Mouse (Mus musculus) liver, embryonic 15.5 days (tissue): ENCODE data around the gene Elane. TPM values are rescaled to one million over a fixed set of nuclear protein-coding genes. Genes with fewer than 3 reads are reported as not detected.
"Not testable (repeated sequence)": the region's sequence is repeated elsewhere in the genome, so short reads cannot be mapped to it uniquely, and the experiment has no call there.

Experiments used
- ATAC-seq: fragments of 200-750 bp; cut with Nextera tagmentation; 2 replicates; pipeline ENCODE4 v1.8.0; 2017; ENCODE audit warnings: moderate number of reproducible peaks, mild to moderate bottlenecking, moderate library complexity; ENCODE audit not compliant: insufficient read depth
- H3K27ac ChIP-seq: fragments of 300-500 bp; sonication (generic); replicated peaks from 2 replicates; pipeline ENCODE4 v1.5.1; 2015; ENCODE audit warnings: mild to moderate bottlenecking, inconsistent platforms
- H3K27me3 ChIP-seq: fragments of 300-500 bp; sonication (generic); 2 replicates; pipeline ENCODE4 v1.6.1; 2015; ENCODE audit warnings: mild to moderate bottlenecking, inconsistent platforms
- H3K36me3 ChIP-seq: fragments of 300-500 bp; sonication (generic); replicated peaks from 2 replicates; pipeline ENCODE4 v1.6.1; 2015; ENCODE audit warnings: moderate library complexity, mild to moderate bottlenecking, inconsistent platforms
- H3K4me1 ChIP-seq: fragments of 300-500 bp; sonication (generic); replicated peaks from 2 replicates; pipeline ENCODE4 v1.6.1; 2015; ENCODE audit warnings: inconsistent platforms
- H3K4me2 ChIP-seq: fragments of 300-500 bp; sonication (generic); 2 replicates; pipeline ENCODE4 v1.6.1; 2015; ENCODE audit warnings: moderate library complexity, mild to moderate bottlenecking, inconsistent platforms
- H3K4me3 ChIP-seq: fragments of 300-500 bp; sonication (generic); replicated peaks from 2 replicates; pipeline ENCODE4 v1.5.1; 2015; ENCODE audit warnings: mild to moderate bottlenecking, inconsistent platforms
- H3K9ac ChIP-seq: fragments of 300-500 bp; sonication (generic); 2 replicates; pipeline ENCODE4 v1.6.1; 2015; ENCODE audit warnings: moderate library complexity, mild to moderate bottlenecking, inconsistent platforms
- H3K9me3 ChIP-seq: fragments of 300-500 bp; sonication (generic); replicated peaks from 2 replicates; pipeline ENCODE4 v1.6.1; 2016; ENCODE audit warnings: inconsistent platforms
- WGBS: fragments of 180-500 bp; shearing (Covaris S2); methylation state at CpG from one replicate; pipeline ENCODE4 v1.1.7; 2015; ENCODE audit warnings: mixed read lengths; ENCODE audit not compliant: insufficient replicate concordance; 5-methylcytosine and 5-hydroxymethylcytosine counted together
- polyA plus RNA-seq: library from polyadenylated mRNA; unstranded; fragments of >200 nt; fragmentation: Nextera tagmentation; extraction: Ambion mirVana; gene quantifications from 2 replicates; pipeline ENCODE4 v1.2.1, GENCODE M21; 2015

The Elane gene
- polyA plus RNA-seq, 1 experiment from 2014 or later: 227 TPM

GRCm38 (mm10) chr10:79884446-79884845, 1.6 kb upstream of the Elane start:
- Histone ChIP-seq H3K27ac (peak overlapping the region; percentile 9; the same call in 1 of the 2 replicates), H3K4me1 (peaks cover 48% of the 10 kb centered on the region), H3K9me3 (no peaks in the 10 kb centered on the region), H3K36me3 (no peaks in the 10 kb centered on the region), H3K9ac (no peak overlapping the region), H3K27me3 (peaks cover 27% of the 10 kb centered on the region), H3K4me2 (no peak overlapping the region; the same call in 1 of the 2 replicates), H3K4me3 (no peak overlapping the region)
- WGBS: 34% methylated on average over 4 of the region's 4 CpGs
- no peak for ATAC-seq

- not testable (repeated sequence) for H3K36me3 ChIP-seq, H3K9ac ChIP-seq, H3K4me3 ChIP-seq, H3K4me2 ChIP-seq, H3K9me3 ChIP-seq, ATAC-seq
- 31% methylated on average over 3 of the region's 3 CpGs for WGBS
- Histone ChIP-seq H3K4me1 (peaks cover 43% of the 10 kb centered on the region), H3K27ac (0 out of 2 replicates have a peak overlapping the region, but pooled peaks have one; percentile 1), H3K27me3 (peaks cover 25% of the 10 kb centered on the region)
These were observed 1.1 kb upstream of the Elane start for GRCm38 (mm10) chr10:79884938-79885337.

GRCm38 (mm10) chr10:79886611-79887010, 564 bp downstream of the Elane start:
- no peak overlapping the region for H3K4me3 ChIP-seq
- H3K9ac ChIP-seq: no peak overlapping the region
- 0 out of 2 replicates have a peak overlapping the region, but pooled peaks have one; percentile 5 for H3K4me2 ChIP-seq
- no peaks in the 10 kb centered on the region for H3K9me3 ChIP-seq
- 66% methylated on average over 8 of the region's 8 CpGs for WGBS
- no peak for ATAC-seq
- peaks cover 26% of the 10 kb centered on the region for H3K4me1 ChIP-seq
- H3K27me3 ChIP-seq: peaks cover 16% of the 10 kb centered on the region
- no peaks in the 10 kb centered on the region for H3K36me3 ChIP-seq
- H3K27ac ChIP-seq: 0 out of 2 replicates have a peak overlapping the region, but pooled peaks have one; percentile 14

- H3K9me3 ChIP-seq: no peaks in the 10 kb centered on the region
- WGBS: 22% methylated on average over 2 of the region's 2 CpGs
- no peaks in the 10 kb centered on the region for H3K27me3 ChIP-seq
- H3K36me3 ChIP-seq: no peaks in the 10 kb centered on the region
- H3K27ac ChIP-seq: no peak overlapping the region
- peaks cover 2% of the 10 kb centered on the region; the same call in 1 of the 2 replicates for H3K4me1 ChIP-seq
- no peak for ATAC-seq
- H3K4me3 ChIP-seq: no peak overlapping the region
- no peak overlapping the region for H3K9ac ChIP-seq
- H3K4me2 ChIP-seq: no peak overlapping the region
These were observed 3.3 kb downstream of the Elane start for GRCm38 (mm10) chr10:79889386-79889785.

GRCm38 (mm10) chr10:79890670-79891069, 4.6 kb downstream of the Elane start, which contains the start of gene Cfd:
TSS of gene Cfd (plus strand) at chr10:79890853.
- 44% methylated on average over 5 of the region's 5 CpGs for WGBS
- ATAC-seq: no peak
- H3K9me3 ChIP-seq: no peaks in the 10 kb centered on the region

GRCm38 (mm10) chr10:79892451-79893118, 6.5 kb downstream of the Elane start:
- H3K27me3 ChIP-seq, ATAC-seq, H3K9me3 ChIP-seq, H3K27ac ChIP-seq, H3K4me3 ChIP-seq, H3K4me2 ChIP-seq, H3K9ac ChIP-seq: not testable (repeated sequence)
- Histone ChIP-seq H3K4me1 (peaks cover 11% of the 10 kb centered on the region; the same call in 1 of the 2 replicates), H3K36me3 (peaks cover 18% of the 10 kb centered on the region)
- WGBS: 38% methylated on average over 22 of the region's 22 CpGs

More at GRCm38 (mm10) chr10:79890670-79891069, 4.6 kb downstream of the Elane start, which contains the start of gene Cfd:
- peaks cover 6% of the 10 kb centered on the region; the same call in 1 of the 2 replicates for H3K36me3 ChIP-seq
- no peak within 1 kb of the TSS for H3K4me3 ChIP-seq
- H3K27me3 ChIP-seq: no peaks in the 10 kb centered on the region
- no peak within 1 kb of the TSS for H3K4me2 ChIP-seq
- H3K4me1 ChIP-seq: no peaks in the 10 kb centered on the region
- no peak within 1 kb of the TSS for H3K9ac ChIP-seq
- no peak within 1 kb of the TSS for H3K27ac ChIP-seq

- H3K9me3 ChIP-seq: no peaks in the 10 kb centered on the region
- no peaks in the 10 kb centered on the region for H3K27me3 ChIP-seq
- no peak for ATAC-seq
- H3K4me3 ChIP-seq: no peak overlapping the region
- no peak overlapping the region for H3K27ac ChIP-seq
- H3K36me3 ChIP-seq: peaks cover 18% of the 10 kb centered on the region
- H3K4me2 ChIP-seq: no peak overlapping the region
- peaks cover 17% of the 10 kb centered on the region for H3K4me1 ChIP-seq
- WGBS: 87% methylated on average over 16 of the region's 16 CpGs
- no peak overlapping the region for H3K9ac ChIP-seq
These were observed 10.3 kb downstream of the Elane start for GRCm38 (mm10) chr10:79896306-79896705.

- Histone ChIP-seq H3K9me3 (no peaks in the 10 kb centered on the region), H3K27ac (peak overlapping the region; percentile 63), H3K9ac (no peak overlapping the region), H3K27me3 (no peaks in the 10 kb centered on the region), H3K4me2 (no peak overlapping the region), H3K4me3 (no peak overlapping the region), H3K36me3 (peaks cover 18% of the 10 kb centered on the region), H3K4me1 (peaks cover 17% of the 10 kb centered on the region)
- ATAC-seq: peak; percentile 4; the same call in 1 of the 2 replicates
- 67% methylated on average over 13 of the region's 13 CpGs for WGBS
These were observed 10.8 kb downstream of the Elane start for GRCm38 (mm10) chr10:79896814-79897213.

GRCm38 (mm10) chr10:79897316-79898245, 11.5 kb downstream of the Elane start:
- Histone ChIP-seq H3K4me2 (peak overlapping the region; percentile 33), H3K27ac (peak overlapping the region; percentile 63), H3K9me3 (no peaks in the 10 kb centered on the region), H3K36me3 (peaks cover 21% of the 10 kb centered on the region), H3K4me3 (0 out of 2 replicates have a peak overlapping the region, but pooled peaks have one; percentile 5), H3K4me1 (peaks cover 17% of the 10 kb centered on the region), H3K27me3 (no peaks in the 10 kb centered on the region), H3K9ac (no peak overlapping the region)
- peak; percentile 73 for ATAC-seq
- WGBS: 54% methylated on average over 20 of the region's 20 CpGs

- H3K9me3 ChIP-seq: no peaks in the 10 kb centered on the region
- 72% methylated on average over 2 of the region's 2 CpGs for WGBS
- no peak overlapping the region for H3K27ac ChIP-seq
- peaks cover 17% of the 10 kb centered on the region for H3K4me1 ChIP-seq
- H3K9ac ChIP-seq: no peak overlapping the region
- H3K27me3 ChIP-seq: no peaks in the 10 kb centered on the region
- no peak overlapping the region for H3K4me2 ChIP-seq
- H3K36me3 ChIP-seq: peaks cover 35% of the 10 kb centered on the region
- H3K4me3 ChIP-seq: no peak overlapping the region
- ATAC-seq: no peak
These were observed 14.9 kb downstream of the Elane start for GRCm38 (mm10) chr10:79900951-79901410.

GRCm38 (mm10) chr10:79906712-79907111, 20.7 kb downstream of the Elane start:
- WGBS: 81% methylated on average over 9 of the region's 9 CpGs
- no peak overlapping the region for H3K4me2 ChIP-seq
- no peak overlapping the region for H3K9ac ChIP-seq
- no peaks in the 10 kb centered on the region for H3K27me3 ChIP-seq
- ATAC-seq: no peak
- H3K27ac ChIP-seq: no peak overlapping the region
- H3K4me1 ChIP-seq: peaks cover 33% of the 10 kb centered on the region
- no peaks in the 10 kb centered on the region for H3K9me3 ChIP-seq
- H3K4me3 ChIP-seq: no peak overlapping the region
- peaks cover 55% of the 10 kb centered on the region for H3K36me3 ChIP-seq
